Mouse (Mus musculus) T-cell, adult 2 months (primary cell): ENCODE measurements at regions not wholly inside any gene's neighbourhood (a gene's known extent, or its start where the extent isn't known, plus 50 kb on each side); places are given as distances from the start of the nearest gene placed in this dataset.

ENCODE experiments used
- DNase-seq: peaks from one replicate; pipeline ENCODE4 v3.0.0; 2022; ENCODE audit warnings: low spot score

DNA sequence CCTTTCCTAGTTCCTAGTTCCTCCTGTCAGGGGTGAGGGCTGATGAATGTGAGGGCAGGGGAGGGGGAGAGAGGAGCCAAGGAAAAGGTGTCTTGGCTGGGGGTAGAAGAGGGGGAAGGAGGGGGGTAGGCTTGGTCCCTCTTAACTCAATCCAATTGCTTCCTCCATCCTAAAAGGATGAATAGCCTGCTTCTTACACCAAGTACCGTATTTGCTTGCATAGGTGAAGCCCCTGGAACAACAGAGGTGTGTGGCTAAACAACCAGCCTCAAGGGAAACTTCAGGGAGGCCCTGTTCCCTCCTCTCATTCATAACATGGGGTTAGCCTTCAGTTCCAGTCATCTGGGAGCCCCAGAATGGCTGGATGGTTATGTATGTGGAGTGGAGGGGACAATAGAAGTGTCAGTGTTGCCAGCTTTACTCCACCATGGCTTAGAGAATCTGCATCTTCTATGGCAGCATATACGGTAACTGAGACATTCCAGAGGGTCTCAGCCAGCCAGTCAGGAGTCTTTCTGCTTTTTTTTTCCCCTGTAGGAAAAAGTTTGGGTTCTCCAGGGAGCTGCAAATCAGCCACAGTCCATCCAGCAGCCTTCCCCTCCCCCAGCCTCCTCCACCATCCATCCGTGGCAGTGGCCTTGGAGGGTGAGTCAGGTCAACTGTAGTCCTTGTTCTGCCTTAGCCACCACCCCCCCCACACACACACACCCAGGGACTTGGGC is 100.2 kb upstream of the Ccnd2 start:
- no peak for DNase-seq

DNA sequence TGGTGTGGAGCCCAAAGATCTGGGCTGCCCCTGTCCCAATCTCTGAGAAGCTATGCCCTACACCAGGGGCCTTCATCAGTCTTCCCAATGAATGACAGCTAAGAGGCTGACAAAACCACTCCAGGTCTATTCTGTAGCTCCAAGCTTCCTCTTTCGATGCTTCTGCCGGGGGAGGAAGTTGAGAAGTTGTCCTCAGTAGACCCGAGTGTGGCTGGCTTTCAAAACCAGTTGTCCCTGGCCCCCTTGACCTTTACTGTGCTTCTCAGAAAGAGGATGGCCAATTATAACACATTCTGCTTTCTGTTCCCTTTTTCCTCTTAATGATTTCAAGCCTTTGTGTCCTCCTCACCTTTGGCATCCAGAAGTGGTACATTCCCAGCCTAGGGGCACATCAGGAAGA is 101.9 kb upstream of the Ccnd2 start:
- no peak for DNase-seq

DNA sequence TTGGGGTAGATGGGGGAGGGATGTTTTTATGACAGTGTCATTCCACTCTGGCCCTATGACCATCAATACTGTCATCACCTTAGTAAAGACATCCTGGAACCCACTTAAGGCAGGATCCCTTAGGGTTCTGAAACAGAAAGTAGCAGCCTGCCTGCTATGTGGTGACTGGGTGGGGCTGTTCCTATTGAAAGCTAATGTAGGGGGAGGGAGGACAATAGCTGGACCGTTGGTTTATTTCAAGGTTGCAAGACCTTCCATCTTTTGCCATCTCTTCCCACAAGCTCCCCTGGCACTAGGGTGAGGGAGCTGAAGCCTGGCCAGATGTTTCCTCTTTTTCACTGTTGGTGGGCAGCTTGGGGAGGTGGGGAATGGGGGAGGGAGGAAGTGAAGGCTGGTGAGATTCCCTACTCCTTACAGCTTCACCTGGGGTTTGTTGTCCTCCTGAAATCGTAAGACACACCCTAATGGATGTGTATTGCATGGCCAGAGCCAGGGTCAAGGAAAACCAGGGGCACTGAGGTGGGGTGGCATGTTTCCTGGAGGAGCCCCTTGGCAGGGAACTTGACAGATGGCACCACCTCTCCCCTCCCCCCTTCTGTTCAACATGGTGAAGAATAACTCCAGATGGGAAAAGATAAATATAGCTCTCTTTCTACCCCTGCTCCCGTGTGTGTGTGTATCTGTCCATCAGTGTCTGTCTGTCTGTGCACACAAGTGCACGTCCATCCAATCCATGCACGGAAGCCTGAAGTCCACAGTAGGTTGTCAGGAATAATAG is 112.1 kb upstream of the Ccnd2 start:
- DNase-seq, result no peak

DNA sequence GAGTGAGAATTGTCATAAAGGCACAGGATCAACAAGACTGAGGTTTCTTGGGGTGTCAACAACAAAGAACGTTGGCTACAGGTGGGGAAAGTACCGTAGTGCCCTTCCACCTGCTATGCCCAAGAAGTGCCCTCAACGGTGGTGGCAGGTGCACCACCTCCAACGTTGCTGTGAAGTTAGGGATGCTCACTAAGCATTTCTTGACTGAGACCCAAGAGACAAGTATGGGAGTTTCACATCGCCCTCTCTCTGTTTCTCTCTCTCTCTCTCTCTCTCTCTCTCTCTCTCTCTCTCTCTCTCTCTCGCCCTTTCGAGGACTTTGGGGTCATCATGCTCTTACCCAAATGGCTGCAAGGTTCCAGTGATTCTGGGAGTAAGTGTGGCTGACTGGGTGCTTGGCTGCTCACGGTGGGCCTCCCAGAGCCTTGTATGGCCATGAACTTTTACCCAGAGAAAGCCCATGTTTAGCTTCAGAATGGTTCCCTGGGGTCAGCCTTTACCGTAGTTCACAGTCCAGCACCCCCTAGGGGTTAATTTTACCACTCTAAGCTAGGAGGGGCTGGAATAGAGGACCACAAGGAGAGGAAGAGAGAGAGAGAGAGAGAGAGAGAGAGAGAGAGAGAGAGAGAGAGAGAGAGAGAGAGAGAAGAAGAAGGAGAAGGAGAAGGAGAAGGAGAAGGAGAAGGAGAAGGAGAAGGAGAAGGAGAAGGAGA is 113.2 kb upstream of the Ccnd2 start:
- no peak for DNase-seq

DNA sequence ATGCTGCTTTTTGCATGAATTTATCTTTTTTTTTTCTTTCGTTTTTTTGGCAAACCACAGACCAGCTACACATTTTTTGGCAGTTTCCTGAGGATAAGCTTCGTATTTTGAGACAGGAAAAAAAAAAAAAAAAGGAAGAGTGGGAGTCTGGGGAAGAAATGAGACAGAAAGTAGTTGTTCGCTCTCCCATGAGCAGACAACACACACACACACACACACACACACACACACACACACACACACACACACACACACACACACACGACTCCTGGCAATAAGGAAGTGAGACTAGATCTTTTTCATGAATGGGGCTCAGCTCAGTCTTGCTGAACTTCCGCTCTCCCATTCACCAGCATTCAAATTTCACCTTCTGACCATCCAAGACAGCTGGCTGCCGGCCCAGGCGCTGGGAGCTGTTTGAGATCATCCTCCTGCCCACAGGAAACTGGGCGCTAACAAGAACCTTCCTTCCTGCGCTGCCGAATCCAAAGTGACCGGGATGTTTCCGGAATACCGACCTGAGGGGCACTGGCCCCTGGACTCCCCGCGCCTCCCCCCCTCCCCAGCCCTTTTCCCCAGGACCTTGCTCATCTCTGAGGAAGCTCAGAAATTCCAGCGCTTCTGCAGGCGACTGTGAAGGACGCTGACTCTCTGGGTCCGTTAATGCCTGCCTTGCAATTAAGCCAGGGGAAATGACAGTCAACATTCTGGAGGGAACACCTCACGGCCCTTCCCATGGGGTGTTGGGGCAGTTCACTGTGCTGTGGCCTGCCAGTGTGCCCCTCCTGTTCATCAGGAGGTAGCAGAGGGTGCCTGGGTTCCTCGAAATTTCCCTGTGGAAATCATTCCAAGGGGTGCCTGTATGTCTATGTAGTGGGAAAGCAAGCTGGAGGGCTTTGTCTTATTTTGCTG is 114.2 kb upstream of the Ccnd2 start:
- peak; percentile 53 for DNase-seq

DNA sequence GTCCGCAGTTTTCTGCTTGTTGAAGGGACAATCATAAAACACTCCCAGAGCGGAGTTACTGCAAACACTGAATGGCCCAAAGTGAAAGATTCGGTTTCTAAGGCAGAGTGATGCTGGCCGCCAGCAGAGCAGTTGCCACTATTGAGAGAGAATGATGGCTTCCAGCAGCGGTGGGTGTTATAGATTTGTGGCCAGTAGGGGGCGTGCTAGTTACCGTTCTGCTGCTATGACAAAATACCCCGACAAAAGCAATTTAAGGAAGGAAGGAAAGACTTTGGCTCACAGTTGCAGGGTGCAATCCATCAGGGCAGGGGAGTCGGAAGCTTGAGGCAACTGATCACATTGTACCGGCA is 114.8 kb upstream of the Ccnd2 start:
- peak; percentile 72 for DNase-seq

DNA sequence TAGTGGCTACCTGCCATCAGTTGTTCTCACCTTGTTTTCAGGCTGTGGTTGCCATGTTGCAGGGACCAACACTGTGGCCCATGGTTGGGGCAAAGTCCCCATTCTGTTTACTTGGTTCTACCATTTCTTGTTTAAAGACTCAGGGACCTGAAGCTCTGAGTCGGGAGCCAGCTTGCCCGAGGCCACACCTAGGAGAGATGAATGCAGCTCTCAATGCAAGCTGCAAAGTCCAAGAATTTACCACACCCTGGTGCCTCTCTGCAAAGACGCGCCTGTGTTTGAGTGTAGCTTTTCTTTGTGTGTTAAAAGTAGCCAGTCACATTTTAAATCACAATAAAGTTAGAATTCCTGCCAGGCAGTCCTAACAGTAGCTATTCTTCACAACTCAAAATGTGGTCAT is 117.0 kb upstream of the Ccnd2 start:
- no peak for DNase-seq

DNA sequence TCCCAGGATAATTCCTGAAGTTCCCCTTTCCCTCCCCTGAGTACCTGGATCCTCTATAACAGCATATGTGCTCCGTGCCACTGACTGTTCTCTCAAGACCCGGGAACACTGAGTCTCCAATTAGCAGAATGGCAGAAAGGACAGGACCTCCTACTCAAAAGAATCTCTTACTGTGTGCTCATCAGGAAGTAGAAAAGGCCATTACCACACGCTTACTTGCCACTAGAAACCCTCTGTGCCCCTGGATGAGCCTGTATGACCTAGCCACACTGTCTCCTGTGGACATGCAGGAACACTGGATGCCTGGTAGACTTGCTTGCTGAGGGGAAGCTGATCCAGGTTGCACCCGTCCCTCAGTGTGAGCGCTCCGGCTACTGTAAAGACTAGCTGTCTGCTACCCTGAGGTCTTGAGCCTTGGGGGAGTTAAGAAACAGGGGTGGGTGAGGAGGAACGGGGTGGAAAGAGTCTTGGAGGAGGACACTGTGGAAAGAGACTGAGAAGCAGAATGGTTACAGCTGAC is 117.6 kb upstream of the Ccnd2 start:
- DNase-seq, result no peak

DNA sequence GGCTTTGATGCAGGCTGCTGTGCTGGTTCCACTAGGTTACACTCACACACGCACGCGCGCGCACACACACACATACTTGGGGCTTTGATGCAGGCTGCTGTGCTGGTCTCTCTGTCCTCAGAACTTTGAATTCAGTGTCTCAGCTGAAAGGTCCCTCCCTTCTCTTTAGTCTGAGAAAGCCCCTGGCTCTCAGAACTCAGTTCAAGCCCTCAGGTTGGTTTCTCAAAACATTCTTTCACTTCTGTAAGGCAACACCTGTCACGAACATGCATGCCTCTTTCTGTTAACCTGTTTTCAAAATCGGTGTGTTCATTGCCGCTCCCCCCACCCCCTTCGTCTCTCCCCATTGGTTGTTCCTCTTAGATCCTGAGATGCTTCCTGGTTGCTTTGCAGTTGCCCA is 118.8 kb upstream of the Ccnd2 start:
- DNase-seq, result no peak

DNA sequence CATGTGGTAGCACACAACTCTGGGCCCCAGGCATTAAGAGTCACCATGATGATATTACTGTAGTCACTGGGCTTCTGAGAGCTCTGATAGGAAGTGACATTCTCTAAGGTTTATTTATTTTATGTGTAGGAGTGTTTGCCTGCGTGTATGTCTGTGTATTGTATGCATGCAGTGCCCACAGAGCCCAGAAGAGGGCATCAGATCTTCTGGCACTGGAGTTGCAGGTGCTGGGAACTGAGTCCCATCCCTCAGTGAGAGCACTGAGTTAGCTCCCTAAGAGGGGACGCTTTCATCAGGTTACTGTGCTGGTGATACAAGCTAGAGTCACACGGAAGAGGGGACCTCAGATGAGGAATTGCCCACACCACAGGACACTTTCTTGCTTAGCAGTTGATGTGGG is 119.4 kb upstream of the Ccnd2 start:
- DNase-seq, result no peak

DNA sequence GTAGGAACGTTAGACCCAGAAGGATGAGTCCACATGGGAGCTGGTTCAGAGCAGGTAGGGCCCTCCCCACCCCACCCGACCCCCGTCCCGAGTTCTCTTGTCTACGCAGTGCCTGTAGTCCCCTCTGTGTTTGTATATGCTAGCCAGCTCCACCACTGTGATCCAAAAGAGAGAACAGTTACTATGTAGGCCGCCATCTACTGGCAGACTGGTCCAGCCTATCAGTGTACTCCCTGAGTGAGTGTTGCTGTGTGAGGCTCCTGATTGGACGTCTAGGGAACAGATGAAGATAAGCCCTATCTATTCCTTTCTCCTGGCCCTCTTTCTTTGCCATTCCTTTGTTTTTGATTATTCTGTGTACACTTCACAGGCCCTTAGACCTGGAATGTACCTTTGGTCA is 120.6 kb upstream of the Ccnd2 start:
- DNase-seq, result peak; percentile 53

DNA sequence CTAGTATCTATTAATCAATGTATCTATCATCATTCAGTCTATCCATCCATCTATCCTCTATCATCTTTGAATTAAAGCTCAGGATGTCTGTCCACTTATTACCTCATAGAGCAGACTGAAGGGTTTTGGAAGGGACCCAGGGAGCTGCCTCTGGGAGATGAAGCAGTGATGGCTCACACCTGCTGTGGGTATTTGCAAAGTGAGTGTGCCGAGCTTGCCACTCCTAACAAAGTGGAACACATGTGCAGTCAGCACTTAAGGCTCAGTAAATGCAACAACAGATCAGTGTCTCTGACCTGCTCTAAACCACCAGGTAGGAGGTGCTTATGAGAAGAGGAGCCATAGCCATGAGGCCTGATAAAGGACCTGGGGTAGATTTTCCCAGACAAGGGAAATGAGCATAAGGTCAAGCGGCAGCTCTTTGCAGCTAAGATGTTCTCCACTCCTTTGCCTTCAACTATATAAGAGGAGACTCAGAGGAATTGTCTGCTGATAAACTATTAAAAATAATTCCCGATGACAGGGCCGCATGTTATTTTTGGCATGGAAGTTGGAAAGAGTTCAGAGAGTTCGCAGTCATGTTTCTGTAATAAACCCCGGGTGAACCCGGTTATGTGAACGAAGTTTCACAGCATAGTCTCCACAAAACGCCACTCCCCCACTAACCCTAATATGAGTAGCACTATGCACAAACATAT is 122.9 kb upstream of the Ccnd2 start:
- DNase-seq, result no peak

DNA sequence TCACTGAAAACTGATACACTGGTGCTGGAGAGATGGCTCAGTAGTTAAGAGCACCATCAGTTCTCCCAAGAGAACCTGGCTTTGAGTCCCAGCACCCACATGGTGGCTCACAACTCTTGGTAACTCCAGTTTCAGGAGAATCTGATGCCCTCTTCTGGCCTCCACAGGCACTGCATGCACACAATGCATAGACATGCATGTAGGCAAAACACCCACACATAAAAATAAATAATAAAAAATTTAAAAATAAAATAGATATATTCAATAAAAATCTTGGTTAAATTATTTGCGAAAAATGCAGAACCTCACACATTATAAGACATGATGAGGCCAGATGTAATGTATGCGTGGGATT is 123.4 kb upstream of the Ccnd2 start:
- no peak for DNase-seq

DNA sequence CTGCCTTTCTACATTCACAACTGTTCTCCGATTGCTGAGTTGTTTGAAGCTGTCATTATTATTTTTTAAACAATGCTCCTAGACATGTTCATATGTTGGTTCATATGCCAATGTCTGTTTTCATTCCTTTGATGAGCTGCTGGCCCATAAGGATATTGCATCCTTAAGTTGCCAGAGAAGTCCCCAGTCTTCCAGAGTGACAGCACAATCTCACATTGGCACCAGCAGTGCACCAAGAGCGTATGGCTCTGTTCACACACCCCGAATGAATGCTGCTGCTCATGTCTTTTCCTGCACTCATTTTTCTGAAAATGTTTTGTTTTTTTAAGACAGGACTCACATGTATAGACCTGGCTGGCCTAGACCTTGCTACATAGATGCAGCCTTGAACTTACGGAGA is 124.4 kb upstream of the Ccnd2 start:
- DNase-seq, result no peak

DNA sequence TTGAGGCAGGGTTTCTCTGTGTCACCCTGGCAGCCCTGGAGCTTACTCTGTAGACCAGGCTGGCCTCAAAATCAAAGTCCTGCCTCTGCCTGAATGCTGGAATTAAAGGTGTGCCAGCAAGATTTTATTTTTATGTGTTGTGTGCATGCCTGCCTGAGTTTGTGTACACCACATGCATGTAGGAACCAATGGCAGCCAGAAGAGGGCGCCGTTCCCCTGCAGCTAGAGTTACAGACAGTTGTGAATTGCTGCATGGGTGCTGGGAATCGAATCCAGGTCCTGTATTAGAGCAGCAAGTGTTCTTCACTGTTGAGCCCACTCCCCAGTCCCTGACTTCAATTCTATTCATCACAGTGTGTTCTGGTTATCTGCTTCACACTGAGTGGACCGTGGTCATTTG is 126.4 kb upstream of the Ccnd2 start:
- DNase-seq, result no peak

DNA sequence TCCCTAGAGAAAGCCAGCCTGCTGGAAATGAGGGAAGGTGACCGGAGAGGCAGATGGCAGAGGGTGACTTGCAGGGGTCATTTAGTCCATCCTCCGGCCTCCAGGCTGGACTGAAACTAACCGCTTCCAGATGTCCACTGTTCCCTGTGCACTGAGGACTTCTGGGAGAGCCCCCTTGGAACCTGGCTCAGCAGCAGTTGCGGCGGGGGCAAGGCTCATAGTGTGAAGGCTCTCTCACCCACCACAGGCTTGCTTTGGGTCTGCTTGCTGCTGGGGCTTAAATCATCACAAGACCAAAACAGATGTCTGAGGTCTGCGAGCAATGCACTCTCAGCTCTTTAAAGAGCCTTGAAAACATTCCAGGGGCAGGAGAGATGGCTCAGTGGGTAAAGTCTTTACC is 132.2 kb upstream of the Ccnd2 start:
- DNase-seq, result no peak

DNA sequence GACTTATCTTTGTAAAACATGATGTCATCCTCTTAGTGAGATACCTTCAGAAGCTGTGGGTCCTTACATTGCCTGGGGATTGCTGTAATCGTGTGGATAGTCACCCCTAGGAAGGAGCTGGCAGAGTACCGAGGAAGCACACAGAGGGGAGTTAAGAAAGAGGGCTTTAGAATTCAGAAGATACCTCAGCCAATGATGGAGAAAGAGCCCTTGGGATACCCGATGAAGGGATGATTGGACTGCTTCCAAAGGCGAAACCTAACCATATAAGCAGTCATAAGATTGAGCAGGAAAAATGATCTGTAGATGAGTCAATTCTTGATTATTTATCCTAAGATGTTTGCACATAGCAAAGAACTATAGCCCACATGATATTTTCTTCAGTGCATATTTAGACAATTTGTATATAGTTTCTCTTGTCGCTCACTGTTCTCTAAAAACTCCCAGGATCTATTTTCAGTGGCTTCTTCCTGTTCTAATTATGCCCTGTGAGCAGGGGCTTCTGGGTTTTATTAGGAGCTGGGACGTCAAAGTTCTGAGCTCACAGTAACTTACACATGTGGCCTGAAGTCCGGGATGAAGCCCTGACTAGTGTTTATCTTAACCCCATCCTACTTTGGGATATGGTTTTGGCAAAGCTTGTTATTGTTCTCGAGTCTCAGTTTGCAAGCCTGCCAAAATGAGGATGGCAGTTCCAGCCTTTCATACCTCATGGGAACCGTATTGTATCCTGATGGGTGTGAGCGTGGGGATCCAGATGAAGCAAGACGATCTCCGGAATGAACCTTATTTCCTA is 134.9 kb upstream of the Ccnd2 start:
- no peak for DNase-seq

DNA sequence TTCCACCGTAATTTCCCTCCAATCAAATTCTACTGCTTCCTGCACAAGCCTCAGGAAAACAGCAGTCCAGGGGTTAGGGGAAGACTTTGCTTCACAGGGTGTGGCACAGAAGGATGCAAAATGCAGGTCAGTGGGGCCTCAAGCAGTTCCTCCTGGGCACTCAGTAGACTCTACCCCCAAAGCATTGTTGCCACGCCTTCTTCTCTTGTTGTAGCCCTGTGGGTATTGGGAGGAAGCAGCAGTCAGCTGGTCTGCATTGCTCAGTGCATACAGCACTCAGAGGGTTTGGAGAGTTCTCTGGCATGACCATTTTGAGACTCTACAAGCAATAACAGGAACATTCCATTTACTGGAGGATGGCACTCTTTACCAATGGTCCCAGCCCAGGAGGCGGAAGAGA is 137.0 kb upstream of the Ccnd2 start:
- DNase-seq, result no peak

DNA sequence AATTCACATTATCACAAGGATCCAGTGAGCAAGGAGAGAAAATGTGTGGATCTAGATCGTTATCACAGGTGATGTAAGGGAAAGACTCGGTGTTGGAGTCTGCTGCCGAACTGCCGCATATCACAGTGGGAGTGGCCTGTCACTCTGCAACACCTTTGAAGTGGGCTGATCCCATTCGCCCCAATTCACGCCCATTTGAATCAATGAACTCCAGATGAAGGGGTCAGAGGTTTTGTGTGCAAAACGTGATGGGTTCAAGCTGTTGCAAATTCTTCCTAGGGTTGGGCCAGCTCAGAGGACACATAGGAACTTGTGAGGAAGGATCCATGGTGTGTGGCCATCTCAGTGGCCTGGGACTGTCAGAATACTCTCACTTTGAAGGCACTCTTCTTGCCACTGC is 139.9 kb upstream of the Ccnd2 start:
- DNase-seq, result no peak

DNA sequence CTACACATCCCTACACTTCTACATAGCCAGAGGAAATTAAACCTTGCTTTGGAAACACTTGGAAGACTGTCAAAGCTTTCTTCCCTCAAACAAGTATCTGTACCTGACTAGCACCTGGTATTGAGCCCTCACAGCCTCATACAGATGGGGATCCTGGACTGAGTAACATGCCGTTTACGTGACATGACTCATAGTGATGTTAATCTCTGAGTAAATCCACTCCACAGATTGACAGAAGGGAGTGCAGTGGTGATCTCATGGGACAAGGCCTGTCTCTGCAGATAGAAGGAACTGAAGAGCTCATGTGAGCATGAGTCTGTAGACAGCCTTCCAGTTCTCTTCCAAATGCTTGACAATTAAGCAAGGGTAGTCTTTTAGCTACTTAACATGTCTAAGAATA is 141.8 kb upstream of the Ccnd2 start:
- no peak for DNase-seq

DNA sequence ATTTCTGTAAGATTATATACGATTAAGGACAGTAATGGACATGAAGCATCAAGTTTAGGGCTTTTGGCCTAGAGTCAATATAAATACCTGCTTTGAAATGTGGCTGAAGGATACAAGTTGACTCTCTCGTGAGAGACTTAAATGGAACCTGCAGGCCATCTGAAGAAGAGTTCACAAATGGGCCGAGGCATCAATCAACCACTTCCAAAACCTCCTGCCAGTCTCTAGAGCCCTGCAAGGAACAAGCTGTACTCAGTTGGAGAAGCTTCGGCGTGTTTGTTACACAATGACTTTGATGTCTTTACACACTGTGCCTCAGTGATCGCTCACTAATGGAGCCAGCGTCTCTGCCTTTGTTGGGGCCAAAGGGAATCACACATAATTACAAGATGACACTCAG is 146.1 kb upstream of the Ccnd2 start:
- no peak for DNase-seq
